Mouse (Mus musculus): ENCODE data around the gene Dhx32.

Gene Dhx32

DNA sequence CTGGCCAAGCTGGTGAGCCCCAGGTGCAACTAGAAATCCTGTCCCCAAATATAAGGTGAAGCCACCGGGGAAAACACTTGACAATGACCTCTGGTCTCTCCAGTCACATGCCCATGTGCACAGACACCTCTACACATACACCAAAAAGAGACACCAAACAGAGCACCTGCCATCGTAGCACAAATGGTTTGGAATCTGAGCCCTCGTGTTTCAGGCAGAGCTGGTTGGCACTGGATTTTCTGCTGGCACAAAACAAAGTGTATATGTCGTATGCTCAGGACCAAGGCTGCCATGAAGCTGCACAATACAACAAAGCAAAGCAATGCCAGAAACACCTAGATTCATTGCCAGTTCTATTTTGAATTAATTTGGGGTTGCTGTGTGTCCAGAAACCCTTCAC is 14.5 kb downstream of the Dhx32 start:
- no peak for DNase-seq

- DNase-seq = peak in 1 of 2 experiments; percentile 44
These were observed 16.7 kb downstream of the Dhx32 start for GRCm38 (mm10) chr7:133765849-133766243.

DNA sequence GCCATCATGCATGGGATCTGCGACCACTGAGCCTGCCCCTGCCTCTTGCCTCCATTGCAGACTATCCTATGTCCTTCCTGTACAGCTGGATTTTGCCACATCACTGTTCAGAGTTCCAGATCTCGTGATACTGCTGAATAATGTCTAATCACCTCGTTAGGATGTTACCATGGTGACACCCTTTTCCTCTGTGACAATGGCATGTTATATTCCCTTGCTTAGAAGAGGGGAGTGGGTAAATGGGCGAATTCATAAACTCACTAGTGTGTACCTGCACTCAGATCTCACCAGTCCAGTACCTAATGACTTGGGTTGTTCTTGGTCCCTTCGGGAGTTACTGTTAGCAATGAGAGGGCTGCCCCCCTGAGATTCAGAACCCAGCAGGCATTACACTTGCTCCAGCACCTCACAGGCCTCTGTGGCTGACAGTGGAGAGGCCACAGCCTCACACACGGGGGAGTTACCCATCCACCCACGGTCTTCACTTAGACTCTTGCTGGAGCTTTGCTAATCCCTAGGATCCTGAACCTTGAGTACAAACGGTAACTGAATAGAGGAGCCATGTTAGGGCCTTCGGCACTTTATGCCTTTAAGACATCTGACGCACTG is 17.2 kb downstream of the Dhx32 start:
- no peak for DNase-seq

DNA sequence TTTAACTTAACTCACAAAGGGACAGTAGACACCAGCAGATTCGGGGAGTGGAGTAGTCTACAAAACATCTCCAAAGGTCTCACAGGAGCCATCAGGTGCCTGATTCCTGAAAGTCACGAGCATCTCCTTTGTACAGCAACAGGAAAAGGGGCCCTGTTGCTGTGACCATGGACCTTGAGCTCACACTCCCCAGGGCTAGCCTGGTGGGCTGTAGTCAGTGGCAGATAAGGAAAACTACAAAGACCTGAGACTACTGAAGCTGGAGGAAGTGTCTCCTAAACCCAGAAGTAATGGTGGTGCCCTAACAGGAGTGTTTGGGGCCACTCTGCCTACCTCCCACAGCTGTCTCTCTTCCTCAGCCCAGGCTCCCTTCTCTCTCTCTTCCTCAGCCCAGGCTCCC is 18.1 kb downstream of the Dhx32 start:
- DNase-seq = no peak

DNA sequence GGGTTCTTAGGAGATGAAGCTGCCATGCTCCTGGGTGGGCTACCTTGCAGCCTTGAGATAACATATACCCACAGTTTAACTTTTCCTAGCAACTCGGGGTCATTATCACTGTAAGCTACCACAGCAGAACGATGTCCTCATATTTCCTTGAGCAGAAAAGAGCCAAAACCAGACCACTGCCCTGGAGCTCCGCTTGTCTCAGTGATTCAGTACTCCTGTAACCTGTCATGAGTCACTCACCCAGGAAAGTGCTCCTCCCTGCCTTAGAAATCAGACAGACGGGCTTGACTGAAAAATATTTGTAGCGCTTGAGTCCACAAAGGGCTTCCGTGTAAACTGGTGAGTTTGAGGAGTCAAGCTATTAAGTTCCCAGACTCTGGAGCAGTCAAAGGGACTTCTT is 19.8 kb downstream of the Dhx32 start:
- no peak for DNase-seq

DNA sequence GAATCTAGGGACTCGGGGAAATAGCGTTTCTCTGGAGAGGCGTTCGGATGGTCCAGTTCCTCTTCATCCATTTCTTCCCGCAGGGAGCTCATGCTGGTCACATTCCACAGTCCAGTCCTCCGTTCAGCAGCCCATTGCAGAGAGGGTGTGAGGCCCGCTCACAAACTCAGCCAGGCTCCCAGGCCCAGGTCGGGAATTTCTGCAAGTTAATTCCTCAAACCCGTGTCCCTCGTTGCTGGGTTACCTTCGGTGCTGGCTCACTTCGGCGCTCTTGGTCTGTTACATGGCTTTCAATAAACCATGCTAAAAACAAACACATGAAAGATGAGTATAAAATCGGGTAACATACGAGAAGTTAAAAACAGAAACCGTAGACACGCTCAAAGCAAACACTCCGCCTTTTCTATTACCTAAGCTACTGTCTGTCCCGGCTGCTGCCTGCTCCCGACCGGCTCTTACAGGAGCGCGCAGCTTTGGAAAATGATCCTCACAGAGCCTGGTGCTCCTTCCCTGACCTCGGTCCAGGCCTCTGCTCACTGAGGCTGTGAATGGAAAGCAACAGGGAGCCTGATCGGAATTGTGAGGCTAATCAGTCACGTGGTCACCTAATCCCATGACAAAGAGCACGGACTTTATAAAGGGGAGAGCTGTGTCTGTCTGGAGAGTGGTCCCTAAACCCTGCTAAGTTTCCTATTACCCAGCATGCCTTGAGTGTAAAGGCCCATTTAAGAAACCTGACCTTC is 22.7 kb downstream of the Dhx32 start:
- DNase-seq = peak; percentile 14 to 59

DNA sequence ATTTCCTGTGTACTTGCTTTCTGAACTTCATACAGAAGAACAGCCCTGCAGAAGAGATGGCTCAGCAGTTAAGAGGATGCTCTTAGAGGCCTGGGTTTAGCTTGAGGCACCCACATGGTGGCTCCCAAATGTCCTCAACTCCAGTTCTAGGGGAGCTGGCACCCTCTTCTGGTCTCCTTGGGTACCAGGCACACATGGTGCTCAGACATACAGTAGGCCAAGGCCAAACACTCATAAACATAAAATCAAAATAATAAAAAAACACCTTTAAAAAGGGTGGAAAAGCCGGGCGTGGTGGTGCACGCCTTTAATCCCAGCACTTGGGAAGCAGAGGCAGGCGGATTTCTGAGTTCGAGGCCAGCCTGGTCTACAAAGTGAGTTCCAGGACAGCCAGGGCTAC is 23.8 kb downstream of the Dhx32 start:
- DNase-seq = no peak

- DNase-seq = no peak
These were observed 24.5 kb downstream of the Dhx32 start for GRCm38 (mm10) chr7:133757961-133758455.

GRCm38 (mm10) chr7:133751163-133751562 is 31.4 kb downstream of the Dhx32 start:
- no peak for DNase-seq

GRCm38 (mm10) chr7:133750666-133751065 is 31.9 kb downstream of the Dhx32 start:
- DNase-seq = peak; percentile 11 to 53

GRCm38 (mm10) chr7:133748753-133749152 is 33.8 kb downstream of the Dhx32 start:
- DNase-seq = no peak

DNA sequence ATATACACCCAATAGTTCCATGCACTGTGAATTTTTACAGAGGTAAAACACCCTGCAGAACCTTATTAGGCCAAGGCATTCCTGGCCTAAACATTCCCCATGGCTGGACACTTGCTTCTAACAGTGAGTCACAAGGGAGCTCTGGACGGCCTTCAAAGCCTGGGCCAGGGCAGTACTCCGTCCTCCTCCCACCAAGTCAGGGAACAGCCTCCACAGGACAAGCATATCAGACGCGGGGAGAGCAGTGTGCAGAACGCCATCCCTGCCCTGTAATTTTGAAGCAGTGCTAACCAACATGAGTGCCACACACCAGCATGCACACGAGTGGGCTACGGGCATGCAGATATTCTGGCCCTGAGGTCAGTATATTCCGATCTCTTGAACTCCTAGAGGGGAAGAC is 35.2 kb downstream of the Dhx32 start:
- no peak for DNase-seq

- no peak for DNase-seq
These were observed 37.8 kb downstream of the Dhx32 start for GRCm38 (mm10) chr7:133744701-133745100.

- DNase-seq = no peak
These were observed 38.3 kb downstream of the Dhx32 start for GRCm38 (mm10) chr7:133744209-133744608.

DNA sequence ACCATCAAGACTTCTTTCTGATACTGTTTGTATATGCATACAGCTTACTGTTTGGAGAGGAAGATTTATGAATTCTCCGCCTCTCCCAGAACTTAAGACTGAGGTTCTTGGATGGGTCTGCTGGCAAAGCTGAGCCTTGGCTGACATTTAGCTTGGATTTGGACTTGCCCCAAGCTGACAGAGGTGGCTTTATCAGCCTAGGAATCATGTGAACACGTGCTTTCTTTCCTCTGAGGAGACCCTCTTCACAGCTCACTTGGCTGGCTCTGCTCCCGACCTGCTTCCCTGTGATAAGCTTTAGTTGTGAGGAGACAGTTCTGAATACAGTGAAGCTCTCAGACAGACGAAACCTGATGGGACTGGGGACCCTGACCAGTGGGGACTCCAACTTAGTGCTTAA is 38.9 kb downstream of the Dhx32 start:
- DNase-seq = no peak

- DNase-seq = no peak
These were observed 39.8 kb downstream of the Dhx32 start for GRCm38 (mm10) chr7:133742530-133743325.

DNA sequence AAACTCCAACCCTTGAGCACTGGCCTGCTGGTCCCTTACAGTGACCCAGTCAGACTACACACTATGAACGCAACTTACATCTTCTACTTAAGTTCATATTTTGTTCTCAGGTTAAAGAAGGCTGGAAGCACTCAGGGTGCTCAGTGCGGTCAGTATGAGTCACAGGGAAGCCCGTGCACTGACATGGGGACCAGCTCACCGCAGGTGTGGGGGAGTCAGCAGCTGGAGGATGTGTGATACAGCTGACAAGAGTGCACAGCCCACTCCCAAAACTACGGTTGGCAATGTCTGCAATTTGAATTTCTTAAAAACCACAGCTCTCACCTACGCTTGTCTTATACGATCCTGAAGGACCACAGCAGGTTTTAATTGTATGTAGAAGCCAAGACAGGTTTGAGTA is 42.0 kb downstream of the Dhx32 start:
- no peak for DNase-seq

GRCm38 (mm10) chr7:133731971-133732645 is 50.4 kb downstream of the Dhx32 start:
- no peak for DNase-seq

DNA sequence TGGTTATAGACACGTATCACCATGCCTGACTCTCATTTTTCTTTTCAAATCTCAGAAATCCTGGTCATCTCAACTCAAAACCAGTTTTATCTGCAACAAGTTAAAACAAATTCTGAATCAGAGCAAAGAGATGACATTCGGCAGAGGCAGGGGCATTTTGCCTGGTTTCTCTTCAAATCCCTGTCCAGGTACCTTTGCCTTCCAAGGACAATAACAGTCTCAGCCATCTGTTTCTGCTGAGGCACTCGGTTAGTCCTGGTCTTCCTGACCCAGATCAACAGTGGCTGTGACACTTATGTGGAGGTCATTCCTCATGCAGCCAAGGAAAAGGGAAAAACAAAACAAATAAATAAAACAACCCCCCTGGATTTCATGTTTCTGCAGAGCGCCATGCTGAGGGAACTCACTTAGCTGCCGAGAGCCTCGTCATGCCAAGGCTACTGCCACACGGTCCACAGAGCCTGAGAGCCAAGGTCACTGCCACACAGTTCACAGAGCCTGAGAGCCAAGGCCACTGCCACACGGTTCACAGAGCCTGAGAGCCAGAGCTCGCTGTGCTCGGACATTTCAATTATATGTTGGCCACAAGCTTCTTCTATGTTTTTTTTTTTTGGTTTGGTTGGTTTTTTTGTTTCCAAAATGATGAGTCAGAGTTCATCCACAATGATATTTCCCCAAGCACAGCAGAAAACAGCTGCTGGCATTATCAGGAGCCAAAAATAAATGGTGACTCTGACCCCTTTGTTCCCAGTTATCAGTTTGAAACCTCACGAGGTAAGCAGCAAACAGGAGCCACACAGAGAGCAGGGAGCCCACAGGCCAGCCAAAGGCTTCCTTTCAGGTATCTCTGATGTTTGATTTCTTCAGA is 52.0 kb downstream of the Dhx32 start:
- peak in 1 of 2 experiments; percentile 44 for DNase-seq

DNA sequence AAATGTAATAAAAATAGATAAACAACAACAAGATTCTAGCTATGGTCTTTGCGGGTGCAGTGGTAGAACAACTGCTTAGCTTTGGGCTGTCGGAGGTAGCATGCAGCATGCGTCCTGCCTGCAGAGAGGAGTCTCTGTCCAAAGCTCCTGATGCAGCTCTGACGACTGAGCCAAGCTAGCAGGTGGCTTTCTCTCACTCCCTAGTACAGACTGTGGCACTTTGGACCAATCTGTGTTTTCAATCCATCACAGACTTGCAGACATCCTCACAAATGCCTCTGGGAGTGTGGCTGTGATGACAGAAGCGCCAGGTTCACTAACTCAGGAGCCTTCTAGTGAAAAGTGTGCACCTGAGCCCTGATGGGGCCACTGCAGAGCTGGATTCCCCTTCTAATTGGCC is 53.2 kb downstream of the Dhx32 start:
- DNase-seq = no peak

DNA sequence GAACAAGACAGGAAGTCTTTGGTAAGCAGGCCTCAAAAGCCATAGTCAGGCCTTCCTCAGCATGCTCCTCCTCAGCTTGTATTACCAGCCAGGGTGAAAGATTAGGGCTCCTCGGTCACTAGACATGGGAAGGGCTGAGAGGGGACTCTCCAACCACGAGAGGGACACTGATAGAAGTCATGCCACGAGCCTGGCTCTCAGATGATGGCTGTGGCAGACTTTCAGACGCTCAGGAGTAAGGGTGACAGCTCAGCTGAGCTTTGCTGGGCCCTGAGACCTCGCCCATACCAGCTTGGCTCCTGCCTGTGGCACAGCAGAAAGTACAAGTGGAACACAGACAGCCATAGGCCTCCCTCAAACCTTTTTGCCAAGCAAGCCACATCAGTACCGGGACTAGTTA is 55.5 kb downstream of the Dhx32 start:
- no peak for DNase-seq

DNA sequence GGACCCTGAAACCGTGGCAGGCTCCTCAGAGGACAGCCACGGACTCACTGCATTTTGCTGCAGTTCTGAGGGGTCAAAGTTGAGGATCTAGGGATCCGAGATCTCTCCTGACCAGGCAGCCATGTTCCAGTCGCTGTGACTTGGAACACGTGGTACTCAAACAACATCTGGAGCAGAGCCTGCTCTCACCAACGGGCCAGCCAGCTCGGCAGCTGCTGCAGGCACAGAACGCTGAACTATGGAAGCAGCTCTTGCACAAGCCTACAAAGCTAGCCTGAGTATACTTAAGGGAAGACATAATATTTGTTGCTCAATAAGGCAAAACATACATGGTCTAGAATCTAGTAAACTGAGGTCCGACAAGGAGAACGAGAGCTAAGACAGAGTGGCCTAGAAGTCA is 57.0 kb downstream of the Dhx32 start:
- no peak for DNase-seq
